Mouse (Mus musculus): ENCODE results near the gene Pilra. TPM values are rescaled to one million over a fixed set of nuclear protein-coding genes. Genes with fewer than 3 reads are reported as not detected.
"Not testable (repeated sequence)": the region's sequence is repeated elsewhere in the genome, so short reads cannot be mapped to it uniquely, and the experiment has no call there.

Gene Pilra
- total and polyA plus RNA-seq, 2 experiments from 2014 or later: 0.09 TPM; not detected in 1

DNA sequence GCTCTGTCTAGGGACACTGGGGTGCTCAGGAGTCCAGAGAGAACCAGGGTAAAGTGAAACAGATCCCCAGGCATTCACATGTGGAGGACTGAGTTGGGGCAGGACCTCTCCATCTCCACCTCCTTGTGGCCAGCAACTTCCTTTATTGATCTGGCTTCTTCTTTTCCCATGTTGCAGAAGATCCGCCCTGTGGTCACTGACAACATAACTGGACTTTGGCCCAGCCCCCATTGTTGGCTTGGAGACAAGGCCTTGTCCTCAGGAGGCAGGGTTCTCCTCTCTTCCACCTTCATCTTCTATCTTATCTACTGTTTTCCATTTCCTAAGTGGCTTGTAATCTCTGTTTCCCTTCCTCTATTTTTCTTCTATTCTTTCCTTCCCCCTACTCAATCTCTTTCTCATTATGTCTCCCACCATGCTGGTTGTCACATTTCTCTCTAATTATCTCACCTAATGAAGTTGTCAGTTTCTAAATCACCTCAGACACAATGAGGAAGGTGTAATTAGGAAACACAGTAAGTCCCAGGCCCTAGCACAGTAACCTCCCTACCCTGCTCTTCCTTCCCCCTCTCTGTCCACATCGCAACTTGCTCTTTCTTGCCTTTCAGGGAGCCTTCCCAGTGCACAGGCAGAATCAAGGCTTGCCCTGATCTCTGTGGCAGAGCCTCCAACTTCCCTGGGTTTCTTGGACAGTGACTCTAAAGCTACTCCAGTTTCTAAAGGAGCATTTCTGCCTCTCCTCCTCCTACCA, 22.1 kb upstream of the Pilra start, which contains the start of gene Pilrb1:
Gene Pilrb1 (minus strand): TSS at position 147 of the 751 bp plus-strand sequence.
- ATAC-seq (ENCODE audit: low FRiP score); H3K4me1 ChIP-seq (ENCODE audit: insufficient read depth, low read length); H3K36me3 ChIP-seq (ENCODE audit: insufficient read depth, low read length); H3K9me3 ChIP-seq (ENCODE audit: low read length); H3K4me3 ChIP-seq (ENCODE audit: low read depth, low read length); H3K9ac ChIP-seq (replicated peaks; ENCODE audit: low read length, poor library complexity, severe bottlenecking); H3K4me2 ChIP-seq (ENCODE audit: low read depth, low read length, poor library complexity, severe bottlenecking); H3K27ac ChIP-seq (ENCODE audit: low read depth, low read length); DNase-seq (ENCODE audit: low spot score); H3K27me3 ChIP-seq (ENCODE audit: insufficient read depth, low read length): not testable (repeated sequence)
- WGBS: 89% methylated on average over 2 of the region's 2 CpGs

DNA sequence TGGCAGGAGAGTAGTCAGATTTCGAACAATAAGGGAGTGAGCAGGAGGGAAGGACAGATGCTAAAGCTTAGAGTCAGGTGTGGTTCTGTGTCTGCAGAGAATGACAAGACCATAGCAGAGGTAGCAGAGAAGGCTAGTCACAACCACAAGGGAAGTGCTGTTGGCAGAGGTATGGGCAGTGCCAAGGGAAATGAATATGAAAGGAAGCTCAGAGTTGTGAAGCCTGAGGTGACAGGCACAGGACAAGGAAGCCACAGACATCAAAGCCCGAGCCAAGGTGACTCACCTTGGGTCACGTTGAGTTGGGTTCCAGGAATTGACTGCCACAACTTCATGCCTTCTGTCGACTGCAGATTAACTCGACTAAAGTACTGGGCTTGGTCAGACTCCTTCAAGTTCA, 20.8 kb upstream of the Pilra start:
- not testable (repeated sequence) for H3K9me3 ChIP-seq (ENCODE audit: low read length); H3K4me3 ChIP-seq (ENCODE audit: low read depth, low read length); H3K4me2 ChIP-seq (ENCODE audit: low read depth, low read length, poor library complexity, severe bottlenecking); DNase-seq (ENCODE audit: low spot score); H3K27ac ChIP-seq (ENCODE audit: low read depth, low read length); H3K36me3 ChIP-seq (ENCODE audit: insufficient read depth, low read length); ATAC-seq (ENCODE audit: low FRiP score); H3K27me3 ChIP-seq (ENCODE audit: insufficient read depth, low read length); H3K4me1 ChIP-seq (ENCODE audit: insufficient read depth, low read length); H3K9ac ChIP-seq (replicated peaks; ENCODE audit: low read length, poor library complexity, severe bottlenecking)
- 78% methylated on average over 4 of the region's 5 CpGs for WGBS

DNA sequence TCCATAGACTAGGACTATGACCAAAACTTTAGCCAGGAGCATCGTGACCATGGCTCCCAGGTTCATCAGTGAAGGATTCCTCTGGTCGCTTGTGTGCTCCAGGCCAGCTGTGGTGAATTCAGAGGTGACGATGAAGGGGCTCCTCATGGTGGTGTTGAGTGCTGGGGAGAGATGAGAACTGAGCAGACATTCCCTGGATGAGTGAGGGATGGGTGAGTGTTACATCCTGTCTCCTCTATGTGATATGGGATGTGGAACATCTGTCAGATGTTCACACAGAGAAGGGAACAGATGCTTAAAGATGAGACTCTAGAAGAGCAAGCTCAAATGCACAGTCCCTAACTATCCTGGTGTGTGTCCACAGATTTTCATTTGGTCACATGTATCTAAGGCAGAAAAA, 18.8 kb upstream of the Pilra start:
- H3K36me3 ChIP-seq (ENCODE audit: insufficient read depth, low read length); H3K9me3 ChIP-seq (ENCODE audit: low read length); H3K4me1 ChIP-seq (ENCODE audit: insufficient read depth, low read length); H3K4me2 ChIP-seq (ENCODE audit: low read depth, low read length, poor library complexity, severe bottlenecking); H3K9ac ChIP-seq (replicated peaks; ENCODE audit: low read length, poor library complexity, severe bottlenecking); DNase-seq (ENCODE audit: low spot score); H3K27me3 ChIP-seq (ENCODE audit: insufficient read depth, low read length); H3K27ac ChIP-seq (ENCODE audit: low read depth, low read length); H3K4me3 ChIP-seq (ENCODE audit: low read depth, low read length); ATAC-seq (ENCODE audit: low FRiP score): not testable (repeated sequence)
- WGBS: 69% methylated on average over 3 of the region's 3 CpGs

DNA sequence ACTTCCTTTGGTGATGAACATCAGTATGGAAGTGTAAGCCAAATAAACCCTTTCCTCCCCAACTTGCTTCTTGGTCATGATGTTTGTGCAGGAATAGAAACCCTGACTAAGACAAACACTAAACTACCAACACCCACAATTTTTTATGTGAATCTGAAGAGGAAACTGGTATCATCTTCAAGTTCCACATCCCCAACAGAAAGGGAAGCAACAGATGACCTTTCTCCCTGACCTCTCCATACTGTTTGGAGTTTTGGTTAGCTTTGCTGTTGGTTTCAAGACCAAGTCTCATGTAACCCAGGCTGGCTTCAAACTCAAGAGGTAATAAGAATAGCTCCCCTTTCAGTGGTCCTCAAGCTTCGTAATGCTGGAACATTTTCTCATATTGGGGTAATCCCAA, 14.2 kb upstream of the Pilra start:
- H3K4me3 ChIP-seq (ENCODE audit: low read depth, low read length); H3K27me3 ChIP-seq (ENCODE audit: insufficient read depth, low read length); H3K27ac ChIP-seq (ENCODE audit: low read depth, low read length); H3K9me3 ChIP-seq (ENCODE audit: low read length); ATAC-seq (ENCODE audit: low FRiP score); H3K4me2 ChIP-seq (ENCODE audit: low read depth, low read length, poor library complexity, severe bottlenecking); H3K36me3 ChIP-seq (ENCODE audit: insufficient read depth, low read length); H3K9ac ChIP-seq (replicated peaks; ENCODE audit: low read length, poor library complexity, severe bottlenecking); H3K4me1 ChIP-seq (ENCODE audit: insufficient read depth, low read length); DNase-seq (ENCODE audit: low spot score): not testable (repeated sequence)
- 95% methylated on average over 1 of the region's 1 CpGs for WGBS

DNA sequence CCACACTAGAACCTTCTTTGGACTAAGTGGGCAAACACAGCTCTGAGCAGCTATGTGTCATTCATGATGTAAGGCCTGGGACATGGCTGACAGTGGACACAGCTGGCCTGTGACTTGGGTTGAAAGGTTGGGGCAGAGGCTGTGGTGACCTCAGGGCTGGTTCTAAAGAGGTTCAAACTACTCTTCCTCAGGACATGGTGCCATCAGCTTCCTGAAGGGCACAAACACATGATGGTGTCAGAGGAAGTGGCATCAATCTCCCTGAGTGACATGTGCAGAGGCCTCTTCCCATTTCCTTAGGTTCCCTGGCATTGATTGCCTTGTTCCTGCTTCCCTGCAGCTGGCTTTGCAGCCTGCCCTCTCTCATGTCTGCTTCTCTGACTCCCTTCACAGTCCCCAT, 1.0 kb upstream of the Pilra start:
- H3K36me3 ChIP-seq (ENCODE audit: insufficient read depth, low read length); H3K9ac ChIP-seq (replicated peaks; ENCODE audit: low read length, poor library complexity, severe bottlenecking); H3K4me2 ChIP-seq (ENCODE audit: low read depth, low read length, poor library complexity, severe bottlenecking); H3K27me3 ChIP-seq (ENCODE audit: insufficient read depth, low read length); H3K4me3 ChIP-seq (ENCODE audit: low read depth, low read length); H3K27ac ChIP-seq (ENCODE audit: low read depth, low read length); DNase-seq (ENCODE audit: low spot score); H3K9me3 ChIP-seq (ENCODE audit: low read length); ATAC-seq (ENCODE audit: low FRiP score); H3K4me1 ChIP-seq (ENCODE audit: insufficient read depth, low read length): not testable (repeated sequence)

DNA sequence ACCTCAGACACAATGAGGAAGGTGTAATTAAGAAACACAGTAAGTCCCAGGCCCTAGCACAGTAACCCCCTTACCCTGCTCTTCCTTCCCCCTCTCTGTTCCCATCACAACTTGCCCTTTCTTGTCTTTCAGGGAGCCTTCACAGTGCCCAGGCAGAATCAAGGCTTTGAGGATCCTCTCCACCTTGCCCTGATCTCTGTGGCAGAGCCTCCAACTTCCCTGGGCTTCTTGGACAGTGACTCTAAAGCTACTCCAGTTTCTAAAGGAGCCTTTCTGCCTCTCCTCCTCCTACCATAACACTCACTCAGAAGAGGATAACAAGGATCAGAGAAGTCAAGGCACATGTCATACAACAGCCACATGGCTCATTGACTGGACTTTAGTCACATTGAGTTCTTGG, 530 bp upstream of the Pilra start:
- no peak for DNase-seq (ENCODE audit: low spot score)
- TF ChIP-seq CTCF (IDR thresholded peaks at IDR 0.05): no peak

More for the DNA sequence above, 530 bp upstream of the Pilra start:
- Histone ChIP-seq H3K27me3 (ENCODE audit: insufficient read depth, low read length) (no peaks in the 10 kb centered on the region), H3K4me2 (ENCODE audit: low read depth, low read length, poor library complexity, severe bottlenecking) (no peak overlapping the region), H3K36me3 (ENCODE audit: insufficient read depth, low read length) (no peaks in the 10 kb centered on the region), H3K27ac (ENCODE audit: low read depth, low read length) (no peak overlapping the region), H3K4me1 (ENCODE audit: insufficient read depth, low read length) (no peaks in the 10 kb centered on the region), H3K4me3 (ENCODE audit: low read depth, low read length) (no peak overlapping the region), H3K9ac (replicated peaks; ENCODE audit: low read length, poor library complexity, severe bottlenecking) (no peak overlapping the region), H3K9me3 (ENCODE audit: low read length) (no peaks in the 10 kb centered on the region)
- no peak for ATAC-seq (ENCODE audit: low FRiP score)

All from midbrain, postnatal 0 days (tissue).